Mouse (Mus musculus): Measurements from ENCODE around the gene Gm5475.
"Not testable (repeated sequence)": the region's sequence is repeated elsewhere in the genome, so short reads cannot be mapped to it uniquely, and the experiment has no call there.

The Gm5475 gene

DNA sequence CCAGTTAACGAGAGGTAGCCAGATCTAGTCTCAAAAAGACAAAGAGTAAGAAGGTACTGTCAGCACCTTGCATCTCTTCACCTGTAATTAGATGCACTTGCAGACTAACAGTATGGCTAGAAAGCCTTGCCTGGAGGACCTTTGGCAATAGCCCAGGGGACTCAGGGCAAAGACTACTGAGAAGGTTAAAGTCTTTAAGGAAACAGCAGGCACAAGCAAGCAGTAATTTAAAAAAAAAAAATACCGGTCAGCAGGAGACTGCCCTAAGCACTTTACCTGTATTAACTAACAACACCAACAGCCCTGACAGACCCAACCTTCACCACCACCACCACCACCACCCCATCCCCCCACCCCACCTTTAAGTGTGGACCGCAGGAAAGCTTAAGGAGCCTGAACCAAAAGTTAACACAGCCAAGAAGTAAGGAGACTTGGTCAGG lies at the start of gene Gm5475:
Gm5475 (plus strand) TSS at position 390 of the 440 bp plus-strand sequence.
- DNase-seq, result not testable (repeated sequence)

- peak; percentile 63 to 81 for DNase-seq
These were observed 46.9 kb upstream of the Gm5475 start for GRCm38 (mm10) chr15:100375066-100375465.

DNA sequence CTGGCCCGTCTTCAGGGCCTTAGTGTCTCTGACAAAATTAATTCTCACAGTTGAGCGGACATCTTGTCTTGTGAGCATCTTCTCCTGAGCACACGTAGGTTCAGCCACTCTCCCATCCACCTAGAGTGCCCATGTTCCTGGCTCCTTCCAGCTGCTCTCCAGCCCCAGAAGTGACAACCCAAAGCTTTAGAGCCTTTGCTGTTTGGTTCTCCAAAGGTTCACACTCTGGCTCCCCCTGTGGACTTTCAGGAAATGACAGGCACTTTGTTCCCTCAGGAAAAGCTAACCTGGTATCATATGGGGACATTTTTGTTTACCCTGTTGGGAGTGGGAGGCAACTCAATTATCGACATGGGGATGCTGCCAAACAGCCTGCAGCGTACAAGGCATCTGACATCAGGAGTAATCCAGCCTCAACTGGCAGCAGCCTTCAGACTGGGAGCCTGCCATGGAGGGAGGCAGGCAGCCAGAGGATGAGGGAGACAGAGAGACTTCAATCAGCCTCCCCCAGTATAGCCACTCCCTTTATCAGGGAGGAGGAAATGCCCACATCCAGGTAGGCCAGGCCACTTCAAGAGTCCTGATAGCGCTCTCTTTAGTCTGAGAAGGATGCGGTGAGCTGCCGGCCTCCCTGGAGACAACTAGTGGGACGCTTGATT lies 44.0 kb upstream of the Gm5475 start:
- peak in 1 of 2 experiments; percentile 29 for DNase-seq

GRCm38 (mm10) chr15:100379658-100380057 lies 42.3 kb upstream of the Gm5475 start:
- DNase-seq, result no peak

DNA sequence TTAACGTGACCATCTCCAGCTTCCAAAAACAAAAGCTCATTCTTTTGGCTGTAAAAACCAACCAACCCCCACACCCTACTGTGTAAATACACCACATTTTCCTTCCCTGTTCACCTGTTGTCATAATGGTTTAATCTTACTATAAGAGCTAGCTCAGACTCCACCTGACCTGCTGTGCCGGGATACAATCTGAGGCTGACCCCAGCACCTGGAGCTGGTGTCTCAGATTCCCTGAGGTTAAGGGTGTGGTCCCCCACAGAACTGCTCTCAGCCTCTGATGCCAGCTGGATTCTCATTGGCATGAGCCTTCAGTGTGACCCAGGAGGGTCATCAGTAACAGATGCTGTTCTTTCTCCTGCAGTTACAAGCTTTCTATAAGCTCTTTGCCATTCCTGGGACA lies 41.8 kb upstream of the Gm5475 start:
- DNase-seq, result no peak

DNA sequence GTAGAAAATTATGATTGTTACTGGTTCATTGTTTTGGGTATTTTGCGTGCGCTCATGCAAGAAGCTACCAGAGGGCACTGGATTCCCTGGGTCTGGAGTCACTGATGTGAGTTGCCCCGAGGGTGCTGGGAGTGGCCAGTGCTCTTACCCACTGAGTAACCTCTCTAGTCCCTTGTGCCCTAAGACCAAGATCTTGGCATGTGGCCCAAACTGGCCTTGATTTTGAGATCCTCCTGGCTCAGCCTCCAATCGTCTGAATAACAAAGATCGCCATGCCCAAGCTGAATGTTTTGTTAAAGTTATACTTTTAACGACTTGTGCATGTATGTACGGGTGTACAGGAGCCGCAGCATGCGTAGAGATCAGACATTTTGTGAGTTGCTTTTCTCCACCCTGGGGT lies 36.2 kb upstream of the Gm5475 start:
- no peak for DNase-seq

- DNase-seq, result no peak
These were observed 34.3 kb upstream of the Gm5475 start for GRCm38 (mm10) chr15:100387544-100388223.

DNA sequence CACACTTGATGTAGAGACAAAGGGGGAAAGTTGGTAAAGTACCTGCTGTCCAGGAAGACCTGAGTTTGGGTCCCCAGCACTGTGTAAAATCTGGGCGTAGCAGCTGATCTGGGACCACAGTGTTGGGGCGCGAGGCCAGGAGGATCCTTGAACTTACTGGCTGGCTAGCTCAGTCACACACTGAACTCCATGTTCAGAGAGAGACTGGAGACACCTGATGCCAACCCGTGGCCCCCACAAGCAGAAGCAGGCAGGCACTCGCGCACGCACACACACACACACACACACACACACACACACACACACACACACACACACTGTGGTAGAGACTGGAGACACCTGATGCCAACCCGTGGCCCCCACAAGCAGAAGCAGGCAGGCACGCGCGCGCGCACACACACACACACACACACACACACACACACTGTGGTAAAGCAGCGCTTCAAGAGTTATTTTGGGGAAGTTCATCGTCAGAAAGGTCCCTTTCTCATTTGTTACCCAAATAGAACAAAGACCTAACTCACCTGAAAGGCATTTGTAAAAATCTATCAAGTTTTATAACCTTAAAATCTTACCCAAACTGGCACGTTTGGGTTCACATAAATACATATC lies 33.6 kb upstream of the Gm5475 start:
- DNase-seq, result no peak

- DNase-seq, result no peak
These were observed 33.1 kb upstream of the Gm5475 start for GRCm38 (mm10) chr15:100388886-100389285.

GRCm38 (mm10) chr15:100391066-100391465 lies 30.9 kb upstream of the Gm5475 start:
- no peak for DNase-seq

DNA sequence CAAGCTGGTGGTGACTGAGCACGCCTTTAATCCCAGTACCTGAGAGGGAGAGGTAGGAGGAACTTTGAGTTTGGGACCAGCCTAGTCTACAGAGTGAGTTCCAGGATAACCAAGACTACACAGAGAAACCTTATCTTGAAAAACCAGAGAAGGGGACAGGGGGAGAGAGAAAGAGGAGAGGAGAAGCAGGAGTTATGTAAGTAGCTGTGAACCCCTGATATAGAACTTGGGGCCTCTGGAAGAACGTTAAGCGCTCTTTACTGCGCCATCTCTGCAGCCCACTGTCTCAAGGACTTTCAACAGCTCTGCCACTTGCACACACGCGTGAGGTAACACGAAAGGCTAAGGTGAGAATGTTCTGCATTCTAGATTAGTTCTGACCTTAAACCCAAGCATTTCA lies 30.3 kb upstream of the Gm5475 start:
- no peak for DNase-seq

DNA sequence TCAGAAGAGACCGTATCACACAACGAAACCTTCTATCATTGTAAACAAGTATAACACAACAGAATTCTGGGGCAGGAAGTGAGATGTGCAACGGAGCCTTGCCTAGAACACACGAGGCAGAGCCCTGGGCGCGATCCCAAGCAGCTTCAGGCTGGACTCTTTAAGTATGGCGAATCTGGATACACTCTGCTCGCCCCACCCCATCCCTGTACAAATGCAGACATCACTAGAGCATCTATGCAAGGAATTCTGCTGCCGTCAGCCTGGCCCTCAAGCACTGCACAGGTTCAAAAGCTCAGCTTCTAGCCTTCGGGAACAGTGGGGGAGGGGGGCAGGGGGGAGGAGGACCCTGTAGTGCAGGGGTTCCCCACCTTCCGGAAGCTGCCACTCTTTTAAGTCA lies 28.9 kb upstream of the Gm5475 start:
- no peak for DNase-seq

GRCm38 (mm10) chr15:100395561-100395960 lies 26.4 kb upstream of the Gm5475 start:
- DNase-seq, result no peak

- no peak for DNase-seq
These were observed 21.2 kb upstream of the Gm5475 start for GRCm38 (mm10) chr15:100400592-100401250.

DNA sequence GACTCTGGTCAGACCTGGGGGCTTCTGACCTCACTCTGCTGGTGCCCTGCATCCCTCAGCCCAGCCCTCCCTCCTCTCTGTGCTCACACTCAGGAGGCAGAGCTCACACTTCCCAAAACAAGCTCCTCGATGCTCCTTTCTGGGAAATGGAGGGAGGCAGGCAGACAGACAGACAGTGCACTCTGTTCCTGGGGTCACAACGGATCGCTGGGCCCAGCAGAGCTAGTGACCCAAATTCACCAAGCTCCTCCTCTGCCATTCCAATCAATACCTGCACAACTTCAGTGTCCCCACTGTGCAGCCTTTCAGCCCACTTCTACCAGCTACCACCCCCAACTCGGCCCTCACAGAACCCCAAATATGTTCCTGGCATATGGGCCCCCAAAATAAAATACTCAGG lies 20.1 kb upstream of the Gm5475 start:
- DNase-seq, result no peak

GRCm38 (mm10) chr15:100402347-100402746 lies 19.6 kb upstream of the Gm5475 start:
- no peak for DNase-seq

- DNase-seq, result no peak
These were observed 19.1 kb upstream of the Gm5475 start for GRCm38 (mm10) chr15:100402798-100403197.

GRCm38 (mm10) chr15:100403318-100404000 lies 18.5 kb upstream of the Gm5475 start:
- DNase-seq, result no peak

DNA sequence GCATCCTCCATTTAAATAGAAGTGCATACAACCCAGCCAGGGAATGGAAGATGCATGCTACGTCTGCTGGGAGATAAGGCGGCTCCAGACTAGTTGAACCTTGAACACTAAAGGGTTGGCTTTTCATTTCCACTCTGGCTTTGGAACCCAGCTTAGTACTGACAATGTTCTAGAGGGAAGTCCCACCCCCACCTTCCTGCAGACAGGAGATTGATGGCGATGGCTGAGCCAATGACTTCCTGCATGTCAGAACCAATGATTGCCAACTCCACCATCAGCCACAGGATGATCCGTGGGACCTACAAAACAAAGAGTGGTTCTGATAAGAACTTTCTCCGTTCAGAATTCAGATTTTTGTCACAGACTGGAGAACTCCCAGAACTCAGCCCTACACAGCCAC lies 15.9 kb upstream of the Gm5475 start:
- no peak for DNase-seq

- no peak for DNase-seq
These were observed 10.9 kb upstream of the Gm5475 start for GRCm38 (mm10) chr15:100410918-100411672.

DNA sequence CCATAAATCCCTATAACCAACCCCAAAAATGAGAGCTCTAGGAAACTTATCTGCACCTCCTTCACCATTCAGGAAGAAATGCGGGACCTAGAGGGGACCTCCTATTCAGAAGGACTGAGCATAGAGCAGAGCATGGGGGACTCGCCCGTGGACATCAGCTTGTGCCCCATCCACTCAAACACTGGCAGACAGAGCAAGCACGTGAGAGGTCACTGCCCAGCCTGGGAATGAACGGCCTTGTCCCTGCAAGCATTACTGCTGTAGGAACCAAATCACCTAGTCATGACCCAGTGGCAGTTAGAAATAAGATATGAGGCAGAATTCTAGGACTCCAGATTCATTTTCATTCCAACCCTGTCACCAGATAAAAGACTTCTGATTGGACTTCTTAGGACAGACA lies 10.2 kb upstream of the Gm5475 start:
- no peak for DNase-seq

- no peak for DNase-seq
These were observed 8.6 kb upstream of the Gm5475 start for GRCm38 (mm10) chr15:100413306-100413705.

Measured in cerebellum, postnatal 25 days (tissue).